Mouse (Mus musculus): ENCODE results near the gene Figla. TPM values are rescaled to one million over a fixed set of nuclear protein-coding genes. Genes with fewer than 3 reads are reported as not detected.

Figla gene
- polyA plus RNA-seq, 1 experiment, result not detected

DNA sequence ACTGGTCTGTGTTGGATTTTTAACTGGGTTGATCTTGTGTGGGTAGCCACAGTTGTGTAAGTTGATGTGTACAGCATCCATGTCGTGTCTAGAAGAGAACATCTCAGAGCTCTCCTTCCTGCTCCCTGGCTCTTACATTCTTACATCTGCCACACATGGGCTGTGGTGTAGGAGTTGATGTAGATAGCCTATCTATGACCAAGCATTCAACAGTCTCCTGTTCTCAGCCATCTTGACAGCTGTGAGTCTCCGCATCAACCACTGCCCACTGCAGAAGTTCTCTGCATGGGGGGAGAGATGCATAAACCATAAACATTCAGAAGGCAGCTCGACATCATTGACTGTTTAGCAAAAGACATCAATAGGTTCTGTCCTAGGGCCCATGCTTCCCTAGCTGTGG is 53.9 kb downstream of the Figla start:
- DNase-seq (ENCODE audit: low spot score), result no peak

DNA sequence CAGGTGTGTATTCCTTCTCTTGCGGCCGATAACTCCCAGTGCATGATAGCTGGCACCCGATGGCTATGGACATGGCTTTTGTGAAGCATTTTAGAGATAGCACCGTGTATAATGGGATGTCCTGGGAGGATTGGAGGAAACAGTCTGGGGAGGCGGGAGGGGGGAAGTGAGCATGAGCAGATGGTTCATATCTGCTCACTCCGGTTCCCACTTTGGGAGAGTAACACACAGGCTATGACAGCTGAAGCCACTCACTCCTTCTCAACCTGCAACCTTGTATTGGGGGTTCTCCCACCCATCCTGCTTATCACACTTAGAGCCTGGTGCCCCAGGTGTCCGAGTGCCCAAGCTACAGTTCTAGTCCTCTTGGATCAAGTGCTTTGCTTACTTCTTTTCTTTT is 54.3 kb downstream of the Figla start:
- DNase-seq (ENCODE audit: low spot score), result no peak

Other genes with a start within 250 kb of the Figla start
- 1.2 TPM in 2 replicates for gene Nat8f6, start 195.2 kb upstream of the Figla start, polyA plus RNA-seq (2012; rRNA removed)
- gene Nat8f5, start 195.2 kb upstream of the Figla start, polyA plus RNA-seq (2012; rRNA removed), result 1.3 and 1.4 TPM in 2 replicates
- 1.5 and 2.0 TPM in 2 replicates for gene Nat8, start 184.1 kb upstream of the Figla start, polyA plus RNA-seq (2012; rRNA removed)
- gene Nat8f2, start 147.0 kb upstream of the Figla start, polyA plus RNA-seq (2012; rRNA removed), result 0.03 and 0.09 TPM in 2 replicates
- gene Nat8f4, start 111.3 kb upstream of the Figla start, polyA plus RNA-seq (2012; rRNA removed), result 3.1 and 3.7 TPM in 2 replicates
- 34.5 and 35.2 TPM in 2 replicates for gene Tprkb, start 104.3 kb upstream of the Figla start, polyA plus RNA-seq (2012; rRNA removed)
- gene Nat8f1, start 100.5 kb upstream of the Figla start, polyA plus RNA-seq (2012; rRNA removed), result 12.5 and 17.4 TPM in 2 replicates
- gene Dusp11, start 54.5 kb upstream of the Figla start, polyA plus RNA-seq (2012; rRNA removed), result 80.6 and 95.1 TPM in 2 replicates
- gene Add2, start 12.5 kb downstream of the Figla start, polyA plus RNA-seq (2012; rRNA removed), result 3.4 and 4.8 TPM in 2 replicates
- 11.4 and 14.3 TPM in 2 replicates for gene Tgfa, start 179.1 kb downstream of the Figla start, polyA plus RNA-seq (2012; rRNA removed)

Data from urinary bladder, adult 2 months (tissue).